Mouse (Mus musculus) neural tube, embryonic 13.5 days (tissue): Measurements from ENCODE around the gene Zp2. TPM values are rescaled to one million over a fixed set of nuclear protein-coding genes. Genes with fewer than 3 reads are reported as not detected.

Source experiments
- ATAC-seq: fragments of 200-750 bp; cut with Nextera tagmentation; 2 replicates; pipeline ENCODE4 v1.8.0; 2017; ENCODE audit warnings: low read depth, mild to moderate bottlenecking, moderate TSS enrichment, moderate library complexity
- H3K27ac ChIP-seq: fragments of 300-500 bp; sonication (generic); replicated peaks from 2 replicates; pipeline ENCODE4 v1.5.1; 2015; ENCODE audit warnings: moderate library complexity, mild to moderate bottlenecking, inconsistent platforms
- H3K27me3 ChIP-seq: fragments of 300-500 bp; sonication (generic); 2 replicates; pipeline ENCODE4 v1.6.1; 2015; ENCODE audit warnings: mild to moderate bottlenecking, inconsistent platforms
- H3K36me3 ChIP-seq: fragments of 300-500 bp; sonication (generic); 2 replicates; pipeline ENCODE4 v1.6.1; 2015; ENCODE audit warnings: mild to moderate bottlenecking, inconsistent platforms
- H3K4me1 ChIP-seq: fragments of 300-500 bp; sonication (generic); replicated peaks from 2 replicates; pipeline ENCODE4 v1.6.1; 2015; ENCODE audit warnings: inconsistent platforms
- H3K4me2 ChIP-seq: fragments of 300-500 bp; sonication (generic); 2 replicates; pipeline ENCODE4 v1.6.1; 2015; ENCODE audit warnings: inconsistent platforms, mild to moderate bottlenecking, moderate library complexity
- H3K4me3 ChIP-seq: fragments of 300-500 bp; sonication (generic); 2 replicates; pipeline ENCODE4 v1.5.1; 2015; ENCODE audit warnings: mild to moderate bottlenecking, inconsistent platforms
- H3K9ac ChIP-seq: fragments of 300-500 bp; sonication (generic); 2 replicates; pipeline ENCODE4 v1.6.1; 2015; ENCODE audit warnings: moderate library complexity, mild to moderate bottlenecking, inconsistent platforms
- H3K9me3 ChIP-seq: fragments of 300-500 bp; sonication (generic); 2 replicates; pipeline ENCODE4 v1.6.1; 2016; ENCODE audit warnings: inconsistent platforms
- WGBS: fragments of 180-500 bp; shearing (Covaris S2); methylation state at CpG from one replicate; pipeline ENCODE4 v1.1.7; 2015; 5-methylcytosine and 5-hydroxymethylcytosine counted together
- polyA plus RNA-seq: library from polyadenylated mRNA; unstranded; fragments of >200 nt; fragmentation: Nextera tagmentation; extraction: Ambion mirVana; gene quantifications from 2 replicates; pipeline ENCODE4 v1.2.1, GENCODE M21; 2015

Zp2 gene
- polyA plus RNA-seq, 1 experiment from 2014 or later, result not detected

DNA sequence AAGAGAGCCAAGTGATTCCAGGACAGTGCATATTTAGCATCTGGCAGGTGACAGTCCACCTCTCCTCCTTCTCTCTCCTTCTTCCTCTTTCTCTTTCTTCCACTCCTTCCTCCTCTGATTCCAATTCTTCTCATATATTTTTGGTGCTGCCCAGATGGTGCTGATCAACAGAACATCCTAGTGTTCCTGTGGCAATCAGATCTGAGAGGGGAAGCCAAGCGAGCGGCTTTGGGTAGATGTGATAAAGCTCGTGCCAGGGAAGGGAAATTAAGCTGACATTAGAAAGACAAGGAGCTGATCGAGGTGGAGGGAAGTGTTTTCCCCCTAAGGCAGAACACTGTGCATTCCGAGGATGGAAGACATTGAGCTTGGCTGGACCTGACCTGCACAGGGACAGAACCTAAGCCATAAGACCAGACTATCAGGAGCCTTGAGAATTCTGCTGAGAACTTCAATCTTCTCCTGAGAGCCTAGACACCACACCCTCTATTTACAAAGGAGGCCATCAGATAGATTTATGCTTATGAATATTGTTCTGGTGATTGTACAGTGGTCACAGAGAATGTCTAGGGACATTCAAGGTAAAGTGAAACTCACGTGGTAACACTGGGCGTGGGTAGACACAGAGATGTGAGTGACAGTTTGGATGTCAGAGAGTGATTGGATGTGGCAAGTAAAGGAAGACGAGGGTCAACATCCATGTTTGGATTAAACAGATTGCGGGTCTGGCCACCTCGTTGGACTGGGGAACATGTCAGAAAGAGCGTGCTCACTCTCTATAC lies 29.8 kb upstream of the Zp2 start:
- 90% methylated on average over 11 of the region's 11 CpGs for WGBS
- Histone ChIP-seq H3K9ac (no peak overlapping the region), H3K36me3 (no peaks in the 10 kb centered on the region), H3K9me3 (no peaks in the 10 kb centered on the region), H3K27ac (no peak overlapping the region), H3K27me3 (no peaks in the 10 kb centered on the region), H3K4me1 (no peaks in the 10 kb centered on the region), H3K4me3 (no peak overlapping the region), H3K4me2 (no peak overlapping the region)
- ATAC-seq, result no peak

DNA sequence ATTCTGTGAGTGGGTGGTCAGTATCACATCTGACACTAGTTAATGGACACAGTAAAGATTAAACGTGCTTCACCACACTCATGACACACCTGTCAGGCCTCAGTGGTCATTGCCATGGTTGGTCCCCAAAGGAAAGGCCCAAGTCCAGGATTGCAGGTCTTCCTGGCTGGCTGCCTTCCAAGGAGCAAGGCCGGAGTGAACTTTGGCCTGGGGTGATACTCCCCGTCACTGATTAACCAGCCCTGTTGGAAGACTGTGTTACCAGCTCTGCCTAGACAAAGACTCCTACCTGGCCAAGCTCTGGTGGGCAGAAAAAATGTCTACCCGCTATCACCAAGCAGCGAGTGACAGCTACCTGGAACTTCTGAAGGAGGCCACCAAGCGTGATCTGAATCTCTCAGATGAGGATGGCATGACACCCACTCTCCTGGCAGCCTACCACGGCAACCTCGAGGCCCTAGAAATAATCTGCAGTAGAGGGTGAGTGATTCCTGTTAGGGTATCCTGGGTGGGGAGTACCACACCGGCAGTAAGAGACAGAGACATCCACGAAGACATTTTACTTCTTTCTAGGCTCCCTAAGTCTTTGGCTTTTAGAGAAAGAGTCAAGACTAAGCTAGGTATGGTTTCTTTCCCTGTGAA lies 28.6 kb upstream of the Zp2 start, which contains the start of gene Anks4b:
Gene Anks4b, plus strand, starts transcription at position 256 of the 642 bp plus-strand sequence.
- no peak within 1 kb of the TSS for H3K4me2 ChIP-seq
- no peaks in the 10 kb centered on the region for H3K27me3 ChIP-seq
- no peak within 1 kb of the TSS for H3K9ac ChIP-seq
- H3K4me1 ChIP-seq, result no peaks in the 10 kb centered on the region
- no peaks in the 10 kb centered on the region for H3K36me3 ChIP-seq
- no peak for ATAC-seq
- H3K9me3 ChIP-seq, result no peaks in the 10 kb centered on the region
- WGBS, result 88% methylated on average over 10 of the region's 10 CpGs
- H3K4me3 ChIP-seq, result no peak within 1 kb of the TSS
- H3K27ac ChIP-seq, result no peak within 1 kb of the TSS

- WGBS, result 96% methylated on average over 1 of the region's 1 CpGs
- no peaks in the 10 kb centered on the region for H3K9me3 ChIP-seq
- ATAC-seq, result no peak
- no peak overlapping the region for H3K27ac ChIP-seq
- H3K4me2 ChIP-seq, result no peak overlapping the region
- no peaks in the 10 kb centered on the region for H3K27me3 ChIP-seq
- no peak overlapping the region for H3K4me3 ChIP-seq
- H3K36me3 ChIP-seq, result no peaks in the 10 kb centered on the region
- H3K9ac ChIP-seq, result no peak overlapping the region
- no peaks in the 10 kb centered on the region for H3K4me1 ChIP-seq
Observed at GRCm38 (mm10) chr7:120172188-120172700, 27.2 kb upstream of the Zp2 start.

DNA sequence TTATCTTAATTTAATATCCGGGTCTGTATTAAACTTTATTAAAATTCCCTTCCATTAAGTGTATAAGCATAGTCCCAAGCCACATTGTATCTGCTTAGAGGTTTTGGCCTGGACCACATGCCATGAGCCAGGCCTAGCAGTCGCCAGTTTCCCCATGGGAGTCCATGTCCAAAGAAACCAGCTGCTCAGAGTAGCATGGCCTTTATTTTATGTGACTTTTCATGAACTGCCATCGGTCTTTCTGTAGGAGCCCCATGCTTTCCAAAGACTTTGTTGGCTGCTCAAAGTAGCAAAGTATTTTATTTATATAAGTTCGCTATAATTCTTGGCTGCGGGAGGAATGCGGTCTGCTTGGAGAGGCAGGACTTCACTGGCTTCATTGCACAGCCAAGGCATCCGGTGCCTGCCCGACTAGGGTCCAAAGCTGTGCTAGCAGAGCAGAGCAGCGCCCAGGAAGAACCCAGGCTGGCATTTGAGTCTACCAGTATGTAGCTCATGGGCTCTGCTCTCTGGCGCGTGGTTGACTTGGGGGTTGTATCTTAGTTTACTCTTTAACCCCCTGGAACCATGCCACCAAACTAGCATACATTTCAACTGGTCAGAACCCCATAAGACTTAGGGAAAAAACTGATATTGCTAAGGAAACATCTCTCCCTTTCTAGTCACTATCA lies 18.6 kb upstream of the Zp2 start:
- Histone ChIP-seq H3K9ac (no peak overlapping the region), H3K27me3 (no peaks in the 10 kb centered on the region), H3K4me3 (no peak overlapping the region), H3K4me2 (no peak overlapping the region), H3K27ac (no peak overlapping the region), H3K36me3 (no peaks in the 10 kb centered on the region), H3K9me3 (no peaks in the 10 kb centered on the region), H3K4me1 (no peaks in the 10 kb centered on the region)
- ATAC-seq, result no peak
- 87% methylated on average over 11 of the region's 11 CpGs for WGBS

DNA sequence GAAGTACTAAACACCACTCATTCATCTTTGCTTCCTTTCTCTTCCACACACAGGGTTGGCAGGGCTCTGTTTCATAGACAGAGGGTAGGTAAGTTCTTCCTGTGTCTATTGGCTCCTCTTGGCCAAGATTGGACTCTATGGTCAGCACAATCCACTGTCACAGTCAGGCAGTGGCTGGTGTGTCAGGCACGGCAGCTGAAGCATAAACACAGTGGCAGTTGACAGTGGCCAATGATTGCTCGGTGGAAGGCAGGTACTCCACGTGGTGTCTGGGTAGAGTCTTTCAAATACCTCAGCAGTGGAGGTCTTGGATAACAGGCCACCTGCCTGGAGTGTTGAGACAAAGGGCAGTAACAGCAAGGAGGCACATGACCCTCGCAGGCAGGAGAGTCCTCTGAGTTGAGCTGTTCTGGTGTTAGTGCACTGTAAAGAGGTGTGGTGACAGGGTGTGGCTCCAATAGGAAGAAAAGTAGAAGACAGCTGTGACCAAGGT lies 13.1 kb upstream of the Zp2 start:
- Histone ChIP-seq H3K36me3 (no peaks in the 10 kb centered on the region), H3K9me3 (no peaks in the 10 kb centered on the region), H3K27ac (no peak overlapping the region; the same call in 1 of the 2 replicates), H3K4me2 (no peak overlapping the region), H3K9ac (no peak overlapping the region), H3K27me3 (no peaks in the 10 kb centered on the region), H3K4me3 (no peak overlapping the region), H3K4me1 (peaks cover 20% of the 10 kb centered on the region)
- WGBS, result 33% methylated on average over 4 of the region's 4 CpGs
- ATAC-seq, result no peak

- H3K9ac ChIP-seq, result no peak overlapping the region
- H3K4me3 ChIP-seq, result no peak overlapping the region
- H3K9me3 ChIP-seq, result no peaks in the 10 kb centered on the region
- 27% methylated on average over 5 of the region's 5 CpGs for WGBS
- no peak overlapping the region; the same call in 1 of the 2 replicates for H3K27ac ChIP-seq
- no peak for ATAC-seq
- H3K27me3 ChIP-seq, result no peaks in the 10 kb centered on the region
- no peak overlapping the region for H3K4me2 ChIP-seq
- peaks cover 20% of the 10 kb centered on the region for H3K4me1 ChIP-seq
- H3K36me3 ChIP-seq, result no peaks in the 10 kb centered on the region
Observed at GRCm38 (mm10) chr7:120157575-120158061, 12.5 kb upstream of the Zp2 start.

- H3K27ac ChIP-seq, result no peak overlapping the region
Observed at GRCm38 (mm10) chr7:120156841-120157409, 11.8 kb upstream of the Zp2 start.

GRCm38 (mm10) chr7:120150898-120151297 lies 5.8 kb upstream of the Zp2 start:
- Histone ChIP-seq H3K27me3 (no peaks in the 10 kb centered on the region), H3K4me1 (no peaks in the 10 kb centered on the region; the same call in 1 of the 2 replicates), H3K27ac (no peak overlapping the region), H3K4me3 (no peak overlapping the region), H3K4me2 (no peak overlapping the region), H3K9ac (no peak overlapping the region), H3K36me3 (no peaks in the 10 kb centered on the region), H3K9me3 (no peaks in the 10 kb centered on the region)
- no peak for ATAC-seq
- 82% methylated on average over 2 of the region's 2 CpGs for WGBS

More at GRCm38 (mm10) chr7:120156841-120157409, 11.8 kb upstream of the Zp2 start:
- H3K9me3 ChIP-seq, result no peaks in the 10 kb centered on the region
- WGBS, result 11% methylated on average over 2 of the region's 2 CpGs
- no peak overlapping the region for H3K9ac ChIP-seq
- ATAC-seq, result no peak
- peaks cover 20% of the 10 kb centered on the region for H3K4me1 ChIP-seq
- no peaks in the 10 kb centered on the region for H3K27me3 ChIP-seq
- H3K4me3 ChIP-seq, result no peak overlapping the region
- no peak overlapping the region for H3K4me2 ChIP-seq
- no peaks in the 10 kb centered on the region for H3K36me3 ChIP-seq

DNA sequence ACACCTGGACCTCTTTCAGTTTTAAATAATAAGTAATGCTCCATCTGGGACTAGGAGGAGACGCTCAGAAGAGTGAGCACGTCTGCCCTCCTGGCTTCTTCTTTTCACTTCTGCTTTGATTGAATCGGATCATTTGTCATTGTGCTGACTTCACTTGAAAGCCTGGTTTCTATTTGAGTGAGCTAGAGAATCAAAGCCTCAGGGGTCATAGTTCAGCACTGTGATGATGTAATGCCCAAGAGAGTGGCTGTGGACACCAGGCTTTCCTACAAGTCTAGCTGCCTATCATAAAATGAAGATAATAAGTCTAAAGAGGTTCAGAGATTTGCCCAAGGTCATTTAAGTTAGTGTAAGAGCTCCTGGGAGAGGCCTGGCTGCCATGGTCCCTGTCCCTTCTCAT lies 5.2 kb upstream of the Zp2 start:
- Histone ChIP-seq H3K4me3 (no peak overlapping the region), H3K4me2 (no peak overlapping the region), H3K4me1 (no peaks in the 10 kb centered on the region; the same call in 1 of the 2 replicates), H3K27me3 (no peaks in the 10 kb centered on the region), H3K9me3 (no peaks in the 10 kb centered on the region), H3K9ac (no peak overlapping the region), H3K27ac (no peak overlapping the region), H3K36me3 (no peaks in the 10 kb centered on the region)
- no peak for ATAC-seq
- WGBS, result 17% methylated on average over 3 of the region's 3 CpGs

GRCm38 (mm10) chr7:120142743-120143142 lies 2.3 kb downstream of the Zp2 start:
- 88% methylated on average over 1 of the region's 1 CpGs for WGBS
- no peaks in the 10 kb centered on the region for H3K36me3 ChIP-seq
- H3K4me1 ChIP-seq, result no peaks in the 10 kb centered on the region
- H3K9ac ChIP-seq, result no peak overlapping the region
- no peak for ATAC-seq
- H3K4me3 ChIP-seq, result no peak overlapping the region
- H3K27me3 ChIP-seq, result no peaks in the 10 kb centered on the region
- H3K4me2 ChIP-seq, result no peak overlapping the region
- no peak overlapping the region for H3K27ac ChIP-seq
- H3K9me3 ChIP-seq, result no peaks in the 10 kb centered on the region

DNA sequence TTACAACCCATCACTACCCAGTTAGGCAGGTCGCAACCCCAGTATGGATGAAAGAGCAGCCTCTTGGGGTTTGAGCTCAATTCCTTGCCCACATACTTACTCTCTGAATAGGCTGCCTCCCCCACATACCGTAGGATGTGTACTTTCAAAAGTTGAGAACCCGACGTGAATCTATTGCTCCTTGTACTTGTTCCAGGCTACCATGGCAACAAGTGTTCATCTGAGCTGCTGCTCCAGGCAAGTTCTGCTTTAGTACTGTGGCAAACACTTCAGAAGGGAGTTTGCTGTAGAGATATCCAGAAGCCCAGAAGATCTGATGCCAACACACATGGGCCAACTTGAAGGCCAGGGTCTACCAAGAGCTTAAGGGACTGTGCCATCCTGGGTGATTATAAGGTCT lies 16.1 kb downstream of the Zp2 start:
- WGBS, result 65% methylated on average over 4 of the region's 4 CpGs
- no peak for ATAC-seq
- no peak overlapping the region for H3K9ac ChIP-seq
- no peaks in the 10 kb centered on the region for H3K36me3 ChIP-seq
- no peaks in the 10 kb centered on the region for H3K9me3 ChIP-seq
- H3K4me1 ChIP-seq, result no peaks in the 10 kb centered on the region
- H3K27ac ChIP-seq, result no peak overlapping the region
- no peak overlapping the region for H3K4me2 ChIP-seq
- H3K4me3 ChIP-seq, result no peak overlapping the region
- H3K27me3 ChIP-seq, result no peaks in the 10 kb centered on the region
